Mouse (Mus musculus) adrenal gland, adult 10 weeks (tissue): ENCODE measurements around the gene Olfr117. TPM values are rescaled to one million over a fixed set of nuclear protein-coding genes. Genes with fewer than 3 reads are reported as not detected.

Experiments
- polyA plus RNA-seq: library from polyadenylated mRNA; stranded (reverse); fragments of 350-450 nt; fragmentation: Illumina TruSeq; extraction: RNeasy Lipid Tissue Mini Kit (QIAGEN cat#74804); gene quantifications from one replicate; pipeline ENCODE4 v1.2.3, GENCODE M21; 2014; ENCODE audit warnings: low read depth, low replicate concordance

Olfr117 gene
- not detected for polyA plus RNA-seq

GRCm38 (mm10) chr17:37663682-37664081 lies at the start of gene Olfr117:
Olfr117 (minus strand) TSS chr17:37663782.

GRCm38 (mm10) chr17:37696264-37696663 lies 32.7 kb upstream of the Olfr117 start, which contains the start of gene Olfr119:
Olfr119 (plus strand) TSS chr17:37696564.

GRCm38 (mm10) chr17:37666688-37667087 lies 3.1 kb upstream of the Olfr117 start, which contains the start of gene Olfr118:
Olfr118 (plus strand) TSS chr17:37666988.

GRCm38 (mm10) chr17:37627009-37627408 lies 36.6 kb downstream of the Olfr117 start, which contains the start of the genes Olfr115 and Olfr116:
Olfr115 (minus strand) TSS chr17:37627109.
Olfr116 (minus strand) TSS chr17:37627199.

Other genes starting within 250 kb of the Olfr117 start
- gene Olfr108, start 218.3 kb downstream of the Olfr117 start, polyA plus RNA-seq, result not detected
- gene Olfr109, start 204.9 kb downstream of the Olfr117 start, polyA plus RNA-seq, result not detected
- 0.52 TPM for gene H2-M2, start 180.2 kb downstream of the Olfr117 start, polyA plus RNA-seq
- not detected for gene Olfr110, start 171.3 kb downstream of the Olfr117 start, polyA plus RNA-seq
- not detected for gene Olfr111, start 155.8 kb downstream of the Olfr117 start, polyA plus RNA-seq
- gene Olfr112, start 94.3 kb downstream of the Olfr117 start, polyA plus RNA-seq, result not detected
- gene Olfr113, start 86.1 kb downstream of the Olfr117 start, polyA plus RNA-seq, result not detected
- gene Olfr114, start 71.0 kb downstream of the Olfr117 start, polyA plus RNA-seq, result not detected
- gene Olfr115, start 36.7 kb downstream of the Olfr117 start, polyA plus RNA-seq, result not detected
- not detected for gene Olfr116, start 36.6 kb downstream of the Olfr117 start, polyA plus RNA-seq
- gene Olfr118, start 3.2 kb upstream of the Olfr117 start, polyA plus RNA-seq, result not detected
- gene Olfr119, start 32.8 kb upstream of the Olfr117 start, polyA plus RNA-seq, result not detected
- not detected for gene Olfr120, start 58.0 kb upstream of the Olfr117 start, polyA plus RNA-seq
- gene Olfr121, start 85.1 kb upstream of the Olfr117 start, polyA plus RNA-seq, result not detected
- gene Olfr122, start 104.8 kb upstream of the Olfr117 start, polyA plus RNA-seq, result not detected
- gene Olfr123, start 129.7 kb upstream of the Olfr117 start, polyA plus RNA-seq, result not detected
- gene Olfr124, start 136.1 kb upstream of the Olfr117 start, polyA plus RNA-seq, result not detected
- not detected for gene Olfr125, start 169.2 kb upstream of the Olfr117 start, polyA plus RNA-seq
- gene Olfr126, start 183.7 kb upstream of the Olfr117 start, polyA plus RNA-seq, result not detected
- gene Olfr127, start 236.7 kb upstream of the Olfr117 start, polyA plus RNA-seq, result not detected